Mouse (Mus musculus): ENCODE data around the gene Ankrd31.

- TF ChIP-seq GATA1 (IDR thresholded peaks at IDR 0.05; ENCODE audit: borderline replicate concordance, low read length): no peak
- TF ChIP-seq FLI1 (IDR thresholded peaks at IDR 0.05; ENCODE audit: low read length): no peak
Measured at GRCm38 (mm10) chr13:96793451-96793850, 45.4 kb downstream of the Ankrd31 start.

Measured in megakaryocyte, embryonic 14.5 days (primary cell).